Mouse (Mus musculus) MEL (cell line): ENCODE measurements around the gene Sgsm2. TPM values are rescaled to one million over a fixed set of nuclear protein-coding genes. Genes with fewer than 3 reads are reported as not detected.

Experiments used
- DNase-seq: peaks from one replicate; pipeline ENCODE4 v3.0.0; 2011; ENCODE audit warnings: low read depth, low spot score
- H3K27ac ChIP-seq: 2 replicates; pipeline ENCODE4 v1.5.1; 2012; ENCODE audit warnings: low read depth, mild to moderate bottlenecking, control low read depth, low read length, moderate library complexity; ENCODE audit not compliant: control insufficient read depth
- H3K27me3 ChIP-seq, 2 experiments: fragments of 150-350 bp in 1 of 2; sonication (generic) in 1 of 2; 2 replicates each; pipeline ENCODE4 v1.6.1; 2012; ENCODE audit warnings: low read length in 2 of 2, mild to moderate bottlenecking in 2 of 2, improper control_type of control experiment in 1 of 2, moderate library complexity in 1 of 2; ENCODE audit not compliant: insufficient read depth in 2 of 2, control insufficient read depth in 1 of 2
- H3K36me3 ChIP-seq, 2 experiments: 2 replicates each; pipeline ENCODE4 v1.6.1; 2012 to 2014; ENCODE audit warnings: low read length in 2 of 2, improper control_type of control experiment in 1 of 2, inconsistent platforms in 1 of 2, mild to moderate bottlenecking in 1 of 2; ENCODE audit not compliant: insufficient read depth in 2 of 2, control insufficient read depth in 1 of 2
- H3K4me1 ChIP-seq, 2 experiments: fragments of 150-350 bp in 1 of 2; sonication (generic) in 1 of 2; 2 replicates each; pipeline ENCODE4 v1.6.1; 2012; ENCODE audit warnings: low read length in 2 of 2, improper control_type of control experiment in 1 of 2, mild to moderate bottlenecking in 1 of 2; ENCODE audit not compliant: insufficient read depth in 2 of 2, control insufficient read depth in 1 of 2
- H3K4me3 ChIP-seq, 2 experiments: fragments of 150-350 bp in 1 of 2; sonication (generic) in 1 of 2; 2 replicates each; pipeline ENCODE4 v1.5.1; 2012; ENCODE audit warnings: low read depth in 2 of 2, low read length in 2 of 2, mild to moderate bottlenecking in 2 of 2, moderate library complexity in 2 of 2, control low read depth in 1 of 2, improper control_type of control experiment in 1 of 2; ENCODE audit not compliant: control insufficient read depth in 1 of 2, insufficient read depth in 1 of 2
- H3K79me2 ChIP-seq: 2 replicates; pipeline ENCODE4 v1.6.1; 2012; ENCODE audit warnings: mild to moderate bottlenecking, low read length, moderate library complexity; ENCODE audit not compliant: control insufficient read depth, poor library complexity, insufficient read depth
- H3K9ac ChIP-seq: 2 replicates; pipeline ENCODE4 v1.6.1; 2012; ENCODE audit warnings: low read depth, mild to moderate bottlenecking, control low read depth, low read length, moderate library complexity; ENCODE audit not compliant: control insufficient read depth, poor library complexity, severe bottlenecking
- H3K9me3 ChIP-seq: fragments of 150-350 bp; sonication (generic); replicated peaks from 2 replicates; pipeline ENCODE4 v1.6.1; 2012; ENCODE audit warnings: mild to moderate bottlenecking, low read length, improper control_type of control experiment, moderate library complexity; ENCODE audit not compliant: insufficient read depth
- BHLHE40 ChIP-seq: IDR thresholded peaks from 2 replicates; pipeline ENCODE4 v1.6.1; 2012; ENCODE audit warnings: low read depth, mild to moderate bottlenecking, inconsistent platforms, low read length, improper control_type of control experiment, borderline replicate concordance
- CHD1 ChIP-seq: IDR thresholded peaks from 2 replicates; pipeline ENCODE4 v1.6.1; 2012; ENCODE audit warnings: low read depth, mild to moderate bottlenecking, inconsistent platforms, low read length, improper control_type of control experiment
- ELF1 ChIP-seq: IDR thresholded peaks from 2 replicates; pipeline ENCODE4 v1.6.1; 2014; ENCODE audit warnings: low read depth, mild to moderate bottlenecking, inconsistent platforms, low read length, improper control_type of control experiment, moderate library complexity
- ETS1 ChIP-seq: IDR thresholded peaks from 2 replicates; pipeline ENCODE4 v1.6.1; 2012; ENCODE audit warnings: low read depth, mild to moderate bottlenecking, inconsistent platforms, low read length, improper control_type of control experiment, moderate library complexity
- JUND ChIP-seq: IDR thresholded peaks from 2 replicates; pipeline ENCODE4 v1.6.1; 2011; ENCODE audit warnings: low read depth, mild to moderate bottlenecking, improper control_type of control experiment, low read length
- KAT2A ChIP-seq: conservative IDR thresholded peaks from 2 replicates; pipeline ENCODE4 v1.6.1; 2012; ENCODE audit warnings: low read depth, low read length, improper control_type of control experiment, inconsistent platforms
- MAFK ChIP-seq: IDR thresholded peaks from 2 replicates; pipeline ENCODE4 v1.6.1; 2011; ENCODE audit warnings: low read depth, mild to moderate bottlenecking, low read length, improper control_type of control experiment, borderline replicate concordance
- MAZ ChIP-seq: IDR thresholded peaks from 2 replicates; pipeline ENCODE4 v1.6.1; 2012; ENCODE audit warnings: low read depth, mild to moderate bottlenecking, inconsistent platforms, low read length, improper control_type of control experiment
- MEF2A ChIP-seq: IDR thresholded peaks from 2 replicates; pipeline ENCODE4 v1.6.1; 2014; ENCODE audit warnings: low read depth, mild to moderate bottlenecking, inconsistent platforms, low read length, improper control_type of control experiment; ENCODE audit not compliant: poor library complexity, insufficient replicate concordance, severe bottlenecking; ENCODE audit errors: extremely low read depth
- MXI1 ChIP-seq: IDR thresholded peaks from 2 replicates; pipeline ENCODE4 v1.6.1; 2011; ENCODE audit warnings: mild to moderate bottlenecking, low read depth, low read length, improper control_type of control experiment
- MYB ChIP-seq: IDR thresholded peaks from 2 replicates; pipeline ENCODE4 v1.6.1; 2011; ENCODE audit warnings: mild to moderate bottlenecking, low read depth, low read length, improper control_type of control experiment
- RAD21 ChIP-seq: IDR thresholded peaks from 2 replicates; pipeline ENCODE4 v1.6.1; 2011; ENCODE audit warnings: mild to moderate bottlenecking, low read depth, low read length, improper control_type of control experiment
- SMC3 ChIP-seq: IDR thresholded peaks from 2 replicates; pipeline ENCODE4 v1.6.1; 2011; ENCODE audit warnings: low read depth, low read length, improper control_type of control experiment
- UBTF ChIP-seq: IDR thresholded peaks from 2 replicates; pipeline ENCODE4 v1.6.1; 2012; ENCODE audit warnings: low read depth, mild to moderate bottlenecking, inconsistent platforms, low read length, improper control_type of control experiment, moderate library complexity, borderline replicate concordance; ENCODE audit not compliant: insufficient read depth
- USF1 ChIP-seq: IDR thresholded peaks from 2 replicates; pipeline ENCODE4 v1.6.1; 2014; ENCODE audit warnings: low read depth, mild to moderate bottlenecking, inconsistent platforms, low read length, improper control_type of control experiment, moderate library complexity
- ZC3H11A ChIP-seq: IDR thresholded peaks from 2 replicates; pipeline ENCODE4 v1.6.1; 2012; ENCODE audit warnings: low read depth, mild to moderate bottlenecking, inconsistent platforms, low read length, improper control_type of control experiment
- polyA plus RNA-seq, 2 experiments: library from polyadenylated mRNA; stranded (reverse) in 1 of 2; unstranded in 1 of 2; fragments of >175 nt in 1 of 2; fragments of >200 nt in 1 of 2; gene quantifications; 2 replicates each; pipeline versions ENCODE4 v1.2.1 to v1.2.4; 2012; ENCODE audit warnings: low replicate concordance in 2 of 2, low read depth in 1 of 2; ENCODE audit not compliant: insufficient read length in 2 of 2, insufficient read depth in 1 of 2, missing spikeins in 1 of 2
- total RNA-seq: library from RNA; depleted of rRNA; stranded (reverse); fragments of 300-350 nt; gene quantifications from 2 replicates; pipeline ENCODE4 v1.2.3, GENCODE M21; 2012

Sgsm2 gene
- total and polyA plus RNA-seq, 3 experiments = 7.2 to 15.1 TPM; not detected in 1

- TF ChIP-seq MEF2A (no peak), MAZ (peak; percentile 100), ETS1 (peak; percentile 95), JUND (no peak), MYB (peak; percentile 22; the same call in 1 of the 2 replicates), CHD1 (no peak), MXI1 (peak; percentile 99), RAD21 (no peak), ZC3H11A (no peak)
- TF ChIP-seq, all 39 proteins: peak for 23
Observed at GRCm38 (mm10) chr11:74837694-74838431, 59.0 kb downstream of the Sgsm2 start (continued).

GRCm38 (mm10) chr11:74837056-74837693 is 59.7 kb downstream of the Sgsm2 start:
- Histone ChIP-seq H3K4me1 (peaks cover 6 to 25% of the 10 kb centered on the region in 2 experiments; a peak in 3 of 4 replicates), H3K27me3 (no peaks in the 10 kb centered on the region), H3K4me3 (peak overlapping the region; percentile 31 to 53), H3K36me3 (peaks cover 0 to 17% of the 10 kb centered on the region in 2 experiments; a peak in 2 of 4 replicates), H3K9me3 (no peaks in the 10 kb centered on the region), H3K27ac (peak overlapping the region; percentile 91), H3K9ac (peak overlapping the region; percentile 79), H3K79me2 (peaks cover 52% of the 10 kb centered on the region)
- TF ChIP-seq ELF1 = 0 out of 2 replicates have a peak, but pooled peaks have one; percentile 63
- TF ChIP-seq UBTF = no peak
- DNase-seq = no peak

GRCm38 (mm10) chr11:74836225-74837055 is 60.4 kb downstream of the Sgsm2 start:
- peaks cover 6 to 25% of the 10 kb centered on the region in 2 experiments; a peak in 3 of 4 replicates for H3K4me1 ChIP-seq
- no peak for DNase-seq
- no peaks in the 10 kb centered on the region for H3K9me3 ChIP-seq
- H3K27ac ChIP-seq = no peak overlapping the region; the same call in 1 of the 2 replicates
- H3K27me3 ChIP-seq = no peaks in the 10 kb centered on the region
- peaks cover 54% of the 10 kb centered on the region for H3K79me2 ChIP-seq
- no peak overlapping the region for H3K4me3 ChIP-seq
- peaks cover 0 to 17% of the 10 kb centered on the region in 2 experiments; a peak in 2 of 4 replicates for H3K36me3 ChIP-seq
- H3K9ac ChIP-seq = peak overlapping the region; percentile 79
- no peak for TF ChIP-seq MXI1
- TF ChIP-seq MAFK = no peak
- TF ChIP-seq BHLHE40 = no peak
- TF ChIP-seq MAZ = no peak
- TF ChIP-seq MYB = no peak
- no peak for TF ChIP-seq KAT2A
- no peak for TF ChIP-seq USF1
- TF ChIP-seq SMC3 = no peak
